Mouse (Mus musculus) urinary bladder, postnatal 14 days (tissue): ENCODE measurements around the gene Gpr19.

Source experiments
- DNase-seq: peaks from one replicate; pipeline ENCODE4 v3.0.0; 2021; ENCODE audit warnings: low spot score

Gpr19 gene

GRCm38 (mm10) chr6:134898095-134898965, at the start of gene Gpr19:
TSS of gene Gpr19 (minus strand) at chr6:134898578.
- peak; percentile 91 for DNase-seq

GRCm38 (mm10) chr6:134947311-134948087, 49.1 kb upstream of the Gpr19 start:
- peak; percentile 74 for DNase-seq

GRCm38 (mm10) chr6:134946858-134947257, 48.5 kb upstream of the Gpr19 start:
- no peak for DNase-seq

- DNase-seq: no peak
Observed at GRCm38 (mm10) chr6:134946054-134946453, 47.7 kb upstream of the Gpr19 start.

- no peak for DNase-seq
Observed at GRCm38 (mm10) chr6:134943759-134944407, 45.5 kb upstream of the Gpr19 start.

GRCm38 (mm10) chr6:134939781-134940180, 41.4 kb upstream of the Gpr19 start:
- no peak for DNase-seq

GRCm38 (mm10) chr6:134934305-134934704, 35.9 kb upstream of the Gpr19 start:
- DNase-seq: no peak

- no peak for DNase-seq
Observed at GRCm38 (mm10) chr6:134933207-134933558, 34.8 kb upstream of the Gpr19 start.

GRCm38 (mm10) chr6:134932486-134933206, 34.3 kb upstream of the Gpr19 start:
- DNase-seq: no peak

GRCm38 (mm10) chr6:134931146-134931545, 32.8 kb upstream of the Gpr19 start:
- DNase-seq: no peak

GRCm38 (mm10) chr6:134930383-134930782, 32.0 kb upstream of the Gpr19 start:
- no peak for DNase-seq

GRCm38 (mm10) chr6:134929926-134930325, 31.5 kb upstream of the Gpr19 start:
- no peak for DNase-seq

- no peak for DNase-seq
Observed at GRCm38 (mm10) chr6:134928889-134929310, 30.5 kb upstream of the Gpr19 start.

GRCm38 (mm10) chr6:134928096-134928888, 29.9 kb upstream of the Gpr19 start:
- peak; percentile 91 for DNase-seq

- no peak for DNase-seq
Observed at GRCm38 (mm10) chr6:134927595-134928095, 29.3 kb upstream of the Gpr19 start.

- DNase-seq: peak; percentile 67
Observed at GRCm38 (mm10) chr6:134926803-134927594, 28.6 kb upstream of the Gpr19 start.

- DNase-seq: no peak
Observed at GRCm38 (mm10) chr6:134926338-134926705, 27.9 kb upstream of the Gpr19 start.

- no peak for DNase-seq
Observed at GRCm38 (mm10) chr6:134925673-134926337, 27.4 kb upstream of the Gpr19 start.

- no peak for DNase-seq
Observed at GRCm38 (mm10) chr6:134924262-134924661, 25.9 kb upstream of the Gpr19 start.

GRCm38 (mm10) chr6:134923670-134924069, 25.3 kb upstream of the Gpr19 start:
- no peak for DNase-seq
